Mouse (Mus musculus): ENCODE results near the gene Lrrc29.

Lrrc29 gene

DNA sequence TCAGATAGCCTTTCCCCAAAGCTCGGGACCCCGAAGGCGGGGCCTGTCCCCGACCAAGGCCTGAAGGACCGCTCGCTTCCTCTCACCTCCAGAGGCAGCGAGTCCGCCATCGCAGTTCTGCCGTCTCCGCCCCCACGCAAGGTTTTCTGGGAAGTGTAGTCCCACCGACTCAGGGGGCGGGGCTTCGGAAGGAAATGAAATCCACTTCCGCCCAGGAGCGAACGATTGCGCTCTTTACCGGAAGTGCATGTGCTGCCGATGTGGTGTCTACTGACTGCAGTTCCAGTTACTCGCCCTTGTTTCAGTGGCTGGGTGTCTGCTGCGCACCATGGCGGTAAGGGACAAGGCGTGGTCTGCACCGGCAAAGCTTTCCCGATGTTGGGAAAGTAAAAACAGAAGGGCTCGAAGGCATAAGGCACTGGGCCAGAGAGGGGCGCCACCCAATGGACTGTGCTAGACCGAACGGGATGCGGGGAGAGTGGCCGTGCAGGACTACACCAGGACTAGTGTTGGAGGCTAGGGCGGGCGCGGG is at the start of gene Lrrc29, which contains the start of gene Tmem208:
Gene Lrrc29, minus strand, starts transcription at position 138 of the 532 bp plus-strand sequence.
Gene Tmem208, plus strand, starts transcription at position 214 of the 532 bp plus-strand sequence.
- DNase-seq, result peak; percentile 93 to 98

DNA sequence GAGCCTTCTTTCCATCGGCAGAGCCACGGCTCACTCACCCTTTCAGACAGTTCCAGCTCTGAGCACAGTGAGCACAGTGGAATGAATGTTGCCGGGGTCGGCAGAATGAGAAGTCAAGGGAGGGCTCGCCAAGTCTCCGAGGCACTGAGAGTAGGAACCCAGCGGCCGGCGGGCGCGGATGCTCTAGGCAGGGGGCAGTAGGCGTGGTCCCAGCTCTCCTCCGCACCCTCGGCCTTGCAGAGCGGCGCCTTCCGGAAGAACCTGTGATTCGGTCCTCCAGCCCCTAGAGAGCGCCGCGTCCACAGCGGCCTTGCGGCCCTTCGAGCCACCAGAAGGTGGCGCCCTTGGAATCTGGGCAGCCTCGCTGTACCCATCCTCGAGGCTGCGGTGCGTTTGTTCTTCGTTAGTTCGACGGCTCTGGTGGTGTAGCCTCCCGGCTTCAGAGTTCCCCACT is 48.5 kb upstream of the Lrrc29 start:
- DNase-seq, result peak in 1 of 2 experiments; percentile 10

DNA sequence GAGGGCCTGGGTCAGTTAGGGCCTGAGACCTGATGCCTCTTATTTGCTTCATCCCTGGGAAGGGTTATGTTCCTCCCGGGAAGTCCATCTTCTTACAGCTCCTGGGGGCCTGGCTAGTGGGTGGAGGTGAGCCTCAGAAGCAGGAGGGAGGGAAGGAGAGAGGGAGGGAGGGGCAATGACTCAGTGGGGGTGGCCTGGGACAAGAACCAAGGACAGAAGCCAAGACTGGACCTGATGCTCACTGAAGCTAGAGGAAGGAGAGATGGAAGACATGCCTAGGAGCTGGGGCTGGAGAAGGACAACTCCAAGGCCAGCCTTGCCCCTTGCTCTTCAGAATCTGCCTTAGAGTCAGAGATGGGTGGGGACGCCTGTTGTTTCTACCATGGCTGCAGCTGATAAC is 47.0 kb upstream of the Lrrc29 start, which contains the start of gene Plekhg4:
Gene Plekhg4, plus strand, starts transcription at position 243 of the 400 bp plus-strand sequence.
- no peak for DNase-seq

DNA sequence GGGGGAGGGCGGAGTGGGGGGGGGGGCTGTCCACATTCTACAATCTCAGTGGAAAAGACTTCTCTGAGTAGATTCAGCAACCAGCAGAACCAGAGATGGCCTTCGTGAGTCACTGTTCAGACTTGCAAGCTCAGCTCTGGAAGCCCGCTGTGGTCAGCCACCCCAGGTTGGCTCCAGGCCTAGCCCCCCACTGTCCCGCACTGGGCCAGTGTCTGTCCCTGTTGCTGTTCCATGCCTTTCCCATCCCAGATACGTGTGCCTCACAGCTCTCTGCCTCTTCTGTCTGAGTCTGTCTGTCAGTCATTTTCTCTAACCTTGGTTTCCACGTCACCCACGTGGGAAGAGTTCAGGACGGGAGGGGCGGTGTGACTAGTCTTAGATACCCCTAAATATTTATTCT is 46.4 kb upstream of the Lrrc29 start:
- DNase-seq, result no peak

DNA sequence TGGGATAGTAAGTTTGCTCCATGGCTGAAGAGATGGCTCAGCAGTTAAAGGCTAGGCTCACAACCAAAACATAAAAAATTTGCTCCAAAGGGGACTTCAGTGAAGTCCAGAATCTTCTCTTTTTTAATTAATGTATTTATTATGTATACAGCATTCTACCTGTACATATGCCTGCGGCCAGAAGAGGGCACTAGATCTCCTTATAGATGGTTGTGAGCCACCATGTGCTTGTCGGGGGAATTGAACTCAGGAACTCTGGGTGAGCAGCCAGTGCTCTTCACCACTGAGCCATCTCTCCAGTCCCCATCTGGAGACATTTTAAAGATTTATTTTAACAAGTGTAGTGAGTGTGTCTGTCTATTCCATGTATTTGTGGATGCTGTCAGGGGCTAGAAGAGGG is 41.0 kb upstream of the Lrrc29 start:
- no peak for DNase-seq

DNA sequence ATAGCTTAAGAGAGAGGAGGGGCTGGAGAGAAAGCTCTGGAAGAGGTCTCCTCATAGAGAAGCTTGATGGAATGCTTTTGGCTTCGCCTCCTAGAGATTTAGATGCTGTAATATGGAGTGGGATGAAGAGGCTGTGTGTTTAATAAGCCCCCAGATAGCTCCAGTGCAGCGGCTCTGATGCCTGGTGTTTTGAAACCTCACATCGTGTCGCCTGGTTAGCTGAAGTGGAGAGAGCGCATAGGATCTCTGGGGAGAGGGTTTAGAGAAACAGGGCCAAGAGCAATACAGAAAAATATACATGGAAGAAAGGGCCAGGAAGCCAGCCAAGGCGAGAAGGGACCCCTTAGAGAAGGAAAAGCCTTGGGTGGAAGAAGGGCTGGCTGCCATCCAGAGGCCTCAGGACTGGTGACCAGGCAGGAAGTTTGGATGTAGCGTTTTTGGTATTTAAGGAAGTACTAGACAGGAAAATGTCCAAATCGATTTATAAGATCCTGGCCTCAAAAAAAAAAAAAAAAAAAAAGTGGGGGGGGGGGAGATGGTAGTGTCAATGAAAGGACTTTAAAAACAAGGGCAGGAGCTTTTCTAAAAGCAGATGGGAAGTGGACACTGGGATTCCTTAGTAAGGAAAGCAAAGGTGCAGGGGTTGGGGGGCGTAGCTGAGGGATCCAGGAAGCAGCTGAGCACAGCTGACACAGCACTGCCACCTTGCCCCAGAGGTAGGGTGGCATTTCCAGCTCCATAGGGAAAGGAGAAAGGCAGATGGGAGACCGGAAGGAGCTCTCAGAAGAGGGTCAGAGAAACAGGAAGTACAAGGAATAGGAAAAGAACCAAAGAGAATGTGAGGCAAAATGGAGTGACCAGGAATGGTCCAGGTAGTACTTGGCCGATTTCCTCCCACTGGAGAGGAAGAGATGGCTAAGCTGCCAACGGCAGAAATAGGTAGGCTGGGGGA is 35.9 kb upstream of the Lrrc29 start:
- no peak for DNase-seq

DNA sequence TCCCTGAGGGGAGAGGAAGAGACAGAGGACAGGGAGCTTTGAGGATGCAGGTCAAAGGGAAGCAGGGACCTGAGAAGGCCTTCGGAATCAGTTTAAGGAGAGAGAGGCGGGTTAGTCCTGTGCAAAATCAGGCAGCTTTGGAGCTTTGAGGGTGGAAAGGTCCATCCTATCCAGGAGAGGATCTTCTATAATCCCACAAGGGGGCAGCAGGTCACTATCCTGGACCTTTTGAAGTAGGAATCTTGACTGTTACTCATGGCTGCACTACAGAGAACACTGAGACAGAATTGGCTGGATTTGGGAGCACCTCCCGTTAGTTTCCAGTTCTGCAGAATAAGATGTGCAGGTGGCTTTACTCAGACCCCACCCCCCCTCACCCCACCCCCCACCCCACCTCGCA is 33.6 kb upstream of the Lrrc29 start:
- DNase-seq, result no peak

DNA sequence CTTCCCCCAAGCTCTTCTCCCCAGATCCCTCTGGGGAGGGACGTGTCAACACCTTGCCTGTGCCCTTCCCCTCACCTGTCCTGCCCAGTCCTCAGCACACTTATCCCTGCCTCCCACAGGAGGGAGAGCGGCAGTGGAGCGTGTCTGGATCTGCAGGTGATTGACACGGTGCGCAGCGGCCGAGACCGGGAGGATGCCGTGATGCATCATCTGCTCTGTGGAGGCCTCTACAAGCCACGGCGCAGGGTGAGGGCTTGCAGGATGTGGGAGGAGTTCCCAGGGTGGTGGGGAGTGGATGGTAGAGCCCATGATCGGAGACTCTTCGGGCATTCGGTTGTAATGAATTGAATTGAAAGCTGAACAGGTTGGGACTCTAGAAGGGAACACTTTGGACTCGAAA is 33.1 kb upstream of the Lrrc29 start:
- DNase-seq, result no peak

DNA sequence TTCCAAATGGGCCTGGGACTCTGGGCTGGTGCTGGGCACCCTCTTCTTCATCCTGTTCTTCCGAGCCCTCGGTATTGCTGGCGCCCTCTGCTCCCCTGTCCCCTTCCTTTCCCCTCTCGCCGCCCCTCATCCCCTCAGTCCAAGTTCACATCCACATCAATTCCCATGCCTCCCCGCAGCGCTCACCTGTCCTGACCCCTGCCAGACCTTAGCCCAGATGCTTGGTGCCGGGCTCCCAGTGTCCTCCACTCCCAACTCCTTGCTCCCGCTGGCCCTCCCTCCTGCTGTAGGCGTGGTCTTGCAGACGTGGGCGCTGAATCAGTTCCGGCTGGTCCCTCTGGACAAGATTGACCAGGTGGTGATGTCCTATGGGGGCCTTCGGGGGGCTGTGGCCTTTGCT is 30.6 kb upstream of the Lrrc29 start:
- DNase-seq, result no peak

DNA sequence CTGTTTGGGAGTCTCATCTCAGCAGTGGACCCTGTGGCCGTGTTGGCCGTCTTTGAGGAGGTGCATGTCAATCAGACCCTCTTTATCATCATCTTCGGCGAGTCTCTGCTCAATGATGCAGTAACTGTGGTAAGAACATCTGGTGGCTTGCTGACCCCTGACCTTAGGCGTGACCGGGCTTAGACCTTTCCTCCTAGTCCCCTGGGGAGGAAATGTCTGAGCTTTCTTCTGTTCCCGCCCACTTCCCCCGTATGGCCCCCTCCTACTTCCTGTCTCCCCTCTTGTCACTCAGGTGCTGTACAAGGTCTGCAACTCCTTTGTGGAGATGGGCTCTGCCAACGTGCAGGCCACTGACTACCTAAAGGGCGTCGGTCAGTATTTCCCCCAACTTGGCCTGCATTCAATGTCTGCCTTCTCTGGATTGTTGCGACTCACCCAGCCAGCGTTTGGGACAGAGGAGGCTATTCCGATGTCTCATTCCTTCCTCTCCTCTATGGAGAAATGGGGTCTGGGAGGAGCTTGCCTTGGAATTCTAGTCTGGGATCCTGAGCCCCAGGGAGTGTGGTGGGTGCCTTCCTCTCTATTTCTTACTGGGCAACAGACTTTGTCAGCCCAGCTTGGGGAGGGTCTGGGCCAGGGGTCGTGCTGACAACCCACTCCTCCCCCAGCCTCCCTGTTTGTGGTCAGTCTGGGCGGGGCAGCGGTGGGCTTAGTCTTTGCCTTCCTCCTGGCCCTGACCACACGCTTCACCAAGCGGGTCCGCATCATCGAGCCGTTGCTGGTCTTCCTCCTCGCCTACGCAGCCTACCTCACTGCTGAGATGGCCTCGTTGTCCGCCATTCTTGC is 29.3 kb upstream of the Lrrc29 start:
- DNase-seq, result peak; percentile 41 to 46

DNA sequence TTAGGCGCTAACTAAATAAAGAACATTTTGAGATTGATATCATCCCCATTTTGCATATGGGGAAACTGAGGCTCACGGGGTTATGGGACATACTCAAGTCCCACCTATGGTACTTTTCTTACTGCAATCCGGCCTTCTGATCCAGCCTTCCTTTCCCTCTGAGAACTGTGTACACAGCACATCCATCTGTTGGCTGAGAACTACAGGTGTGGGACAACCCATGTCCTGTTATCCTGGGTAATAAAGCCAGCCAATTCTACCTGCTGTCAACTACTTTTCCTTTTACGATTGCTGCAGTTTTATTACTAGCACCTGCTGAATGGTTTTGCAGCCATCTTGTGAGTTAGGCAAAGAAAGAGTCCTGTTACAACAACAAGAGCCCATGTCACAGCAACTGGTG is 28.5 kb upstream of the Lrrc29 start:
- no peak for DNase-seq

DNA sequence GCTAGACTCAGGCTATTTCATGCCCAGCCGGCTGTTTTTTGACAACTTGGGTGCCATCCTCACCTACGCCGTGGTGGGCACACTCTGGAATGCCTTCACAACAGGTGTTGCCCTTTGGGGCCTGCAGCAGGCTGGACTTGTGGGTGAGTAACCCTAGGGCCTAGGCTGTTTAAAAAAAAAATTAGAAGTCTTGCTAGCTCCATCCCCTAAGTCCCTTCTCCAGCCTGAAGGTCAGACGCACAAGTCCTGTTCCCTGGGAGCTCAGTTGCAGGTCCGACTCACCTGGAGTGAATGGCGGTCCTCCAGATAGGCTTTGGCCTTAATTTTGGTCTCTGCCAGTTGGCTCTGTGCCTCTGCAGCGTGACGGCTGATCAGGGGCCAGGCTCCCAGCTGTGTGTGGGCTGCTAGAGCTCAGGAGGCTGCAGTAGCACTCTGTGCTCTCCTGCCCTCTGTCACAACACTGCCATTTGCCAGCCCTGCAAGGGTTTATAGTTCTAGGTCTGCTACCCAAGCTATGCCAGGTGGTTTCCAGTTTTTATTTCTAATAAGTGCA is 27.6 kb upstream of the Lrrc29 start:
- no peak for DNase-seq

DNA sequence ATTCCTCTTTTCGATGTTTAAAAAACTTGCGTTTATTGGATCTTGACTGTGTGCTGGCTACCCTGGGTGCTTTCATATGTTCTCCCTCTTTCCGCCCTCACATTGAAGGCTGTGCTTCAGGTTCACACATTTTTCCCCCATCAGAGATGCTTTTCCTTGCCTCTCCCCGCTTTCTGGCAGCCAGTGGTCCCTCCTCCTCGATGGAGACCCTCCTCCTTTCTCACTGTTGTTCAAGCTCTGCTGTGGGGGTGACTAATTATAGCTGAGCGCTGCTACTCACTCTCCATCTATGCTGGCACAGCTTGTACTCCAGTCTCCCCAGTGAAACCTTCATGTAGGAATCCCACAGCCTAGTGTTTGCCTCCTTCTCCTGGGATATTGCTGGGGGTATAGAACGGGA is 24.1 kb upstream of the Lrrc29 start:
- DNase-seq, result no peak

DNA sequence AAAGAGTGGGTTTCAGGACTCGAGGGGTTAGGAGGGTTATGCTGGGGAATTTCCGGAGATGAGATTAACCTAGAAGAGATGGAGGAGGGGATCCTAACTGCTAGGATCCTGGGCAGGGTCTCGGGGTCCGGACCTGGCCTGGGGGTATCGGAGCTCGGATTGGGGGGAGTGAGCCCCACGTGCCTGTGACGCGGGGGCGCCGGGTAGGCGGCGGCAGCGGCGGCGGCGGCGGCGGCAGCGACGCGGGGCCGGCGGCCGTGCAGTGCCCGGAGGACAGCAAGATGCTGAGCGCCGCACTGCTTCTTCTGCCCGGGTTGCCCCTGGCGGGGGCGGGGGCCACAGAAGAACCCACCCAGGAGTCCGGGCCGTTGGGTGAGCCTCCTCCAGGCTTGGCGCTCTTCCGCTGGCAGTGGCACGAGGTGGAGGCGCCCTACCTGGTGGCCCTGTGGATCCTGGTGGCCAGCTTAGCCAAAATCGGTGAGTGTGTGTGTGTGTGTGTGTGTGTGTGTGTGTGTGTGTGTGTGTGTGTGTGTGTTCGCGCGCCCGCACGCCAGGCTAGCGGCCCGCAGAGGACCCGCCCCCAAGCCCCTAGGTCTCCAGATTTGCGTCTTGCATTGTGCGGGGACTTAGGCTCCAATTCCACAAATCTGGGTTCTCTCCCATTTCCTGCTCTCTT is 23.2 kb upstream of the Lrrc29 start:
- DNase-seq, result no peak

DNA sequence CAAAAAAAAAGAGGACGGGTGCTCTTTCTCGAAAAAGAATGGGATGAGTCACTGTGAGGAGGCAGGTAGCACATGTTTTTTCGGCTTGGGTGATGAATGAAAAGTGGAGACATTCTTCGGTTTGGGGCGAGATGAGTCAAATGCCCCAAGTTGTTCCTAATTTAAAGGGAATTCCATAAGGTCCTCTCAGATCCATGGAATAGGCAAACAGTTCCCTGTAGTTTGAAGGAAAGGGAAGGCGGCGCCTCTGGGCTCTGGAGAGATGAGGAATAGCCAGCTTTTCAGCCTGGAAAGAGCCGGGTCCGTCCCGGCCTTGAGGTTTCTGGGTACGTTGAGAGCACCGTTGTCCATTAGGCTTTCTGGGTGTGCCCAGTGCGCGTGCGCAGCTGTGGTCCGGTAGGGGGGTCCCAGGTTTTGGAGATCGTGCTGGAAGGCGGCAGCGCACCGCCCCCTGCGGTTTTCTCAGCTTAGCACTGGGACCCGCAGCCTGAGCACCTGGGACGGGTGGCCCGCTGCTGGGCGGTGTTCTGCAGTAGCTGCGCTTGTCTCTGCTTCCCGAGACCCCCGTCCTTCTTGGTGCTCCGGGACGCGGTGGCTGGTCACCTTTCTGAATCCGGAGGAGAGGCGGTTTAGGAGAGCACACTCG is 22.5 kb upstream of the Lrrc29 start, which contains the start of gene Slc9a5:
Gene Slc9a5, plus strand, starts transcription at position 394 of the 646 bp plus-strand sequence.
- DNase-seq, result peak; percentile 29 to 48

DNA sequence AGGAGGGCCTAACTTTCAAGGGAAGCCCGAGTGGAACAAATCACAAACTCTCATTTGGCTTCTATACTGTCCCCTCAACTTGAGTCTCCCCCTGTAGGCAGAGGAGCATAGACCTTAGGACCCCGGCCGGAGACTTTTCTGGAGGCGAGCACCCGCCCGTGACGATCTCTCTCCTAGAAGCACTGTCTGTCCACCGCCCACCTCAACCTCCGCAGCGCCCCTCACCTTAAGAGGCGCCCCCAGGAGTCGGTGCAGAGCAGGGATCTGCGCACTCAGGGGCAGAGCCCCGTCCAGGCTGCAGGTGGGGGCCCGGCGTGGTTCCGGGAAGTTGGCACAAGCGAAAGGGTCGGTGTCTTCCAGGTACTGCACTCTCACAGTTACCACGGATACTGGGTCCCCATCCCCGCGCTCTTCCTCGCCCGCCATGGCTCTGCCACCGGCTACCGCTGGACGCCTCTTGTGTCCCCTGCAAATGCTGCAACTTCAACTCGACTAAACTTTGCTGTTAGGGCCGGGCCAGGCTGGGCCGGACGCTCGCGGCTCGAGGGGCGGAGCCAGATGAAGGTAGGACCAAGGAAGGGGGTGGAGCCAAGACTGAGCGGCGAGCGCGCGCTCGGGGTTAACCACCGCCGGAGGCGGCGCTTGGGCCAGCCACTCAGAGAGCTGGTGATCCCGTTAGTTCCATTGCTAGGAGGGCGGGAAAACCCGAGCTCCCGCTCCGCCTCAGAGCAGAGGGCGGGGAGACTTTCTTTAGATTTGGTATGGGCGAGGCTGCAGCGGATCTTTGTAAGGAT is 21.5 kb upstream of the Lrrc29 start, which contains the start of gene Fhod1:
Gene Fhod1, minus strand, starts transcription at position 526 of the 794 bp plus-strand sequence.
- DNase-seq, result peak; percentile 88 to 90

DNA sequence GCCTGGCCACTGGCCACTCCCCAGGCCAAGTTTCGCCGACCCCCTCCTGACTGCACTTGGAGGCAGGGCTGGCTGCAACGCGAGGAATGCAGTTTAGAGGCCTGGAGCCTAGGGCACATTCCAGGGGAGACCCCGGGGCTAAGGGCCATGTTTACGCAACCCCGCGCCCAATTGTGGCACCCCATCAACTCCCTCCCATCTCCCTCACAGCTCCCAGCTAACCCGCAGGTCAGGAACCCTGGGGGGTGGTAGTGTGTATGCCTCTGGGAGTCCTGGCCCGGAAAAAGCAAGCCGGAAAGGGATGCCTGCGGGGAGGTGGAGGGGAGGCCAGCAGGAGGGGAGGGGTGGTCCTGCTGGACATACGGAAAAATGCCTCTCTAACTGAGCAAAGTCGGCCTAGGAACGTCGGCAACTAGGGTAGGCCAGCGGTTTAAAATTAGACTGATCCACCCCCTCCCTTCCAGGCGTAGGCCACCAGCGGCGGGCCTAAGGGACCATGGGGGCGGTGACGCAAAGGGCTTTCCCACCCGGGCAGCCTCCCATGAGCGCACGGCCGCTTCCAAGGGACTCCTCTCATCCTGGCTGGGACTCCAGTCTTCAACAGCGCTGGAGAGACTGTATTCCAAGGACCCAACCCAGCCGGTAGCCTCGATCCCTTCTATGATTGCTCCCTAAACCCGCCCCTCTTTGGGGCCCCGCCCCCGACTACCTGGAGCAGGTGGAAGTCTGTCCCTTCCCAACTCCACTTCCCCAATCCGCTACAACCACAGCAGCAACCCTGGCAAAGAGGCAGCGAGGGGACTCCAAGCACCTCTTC is 20.7 kb upstream of the Lrrc29 start:
- peak; percentile 32 to 42 for DNase-seq

DNA sequence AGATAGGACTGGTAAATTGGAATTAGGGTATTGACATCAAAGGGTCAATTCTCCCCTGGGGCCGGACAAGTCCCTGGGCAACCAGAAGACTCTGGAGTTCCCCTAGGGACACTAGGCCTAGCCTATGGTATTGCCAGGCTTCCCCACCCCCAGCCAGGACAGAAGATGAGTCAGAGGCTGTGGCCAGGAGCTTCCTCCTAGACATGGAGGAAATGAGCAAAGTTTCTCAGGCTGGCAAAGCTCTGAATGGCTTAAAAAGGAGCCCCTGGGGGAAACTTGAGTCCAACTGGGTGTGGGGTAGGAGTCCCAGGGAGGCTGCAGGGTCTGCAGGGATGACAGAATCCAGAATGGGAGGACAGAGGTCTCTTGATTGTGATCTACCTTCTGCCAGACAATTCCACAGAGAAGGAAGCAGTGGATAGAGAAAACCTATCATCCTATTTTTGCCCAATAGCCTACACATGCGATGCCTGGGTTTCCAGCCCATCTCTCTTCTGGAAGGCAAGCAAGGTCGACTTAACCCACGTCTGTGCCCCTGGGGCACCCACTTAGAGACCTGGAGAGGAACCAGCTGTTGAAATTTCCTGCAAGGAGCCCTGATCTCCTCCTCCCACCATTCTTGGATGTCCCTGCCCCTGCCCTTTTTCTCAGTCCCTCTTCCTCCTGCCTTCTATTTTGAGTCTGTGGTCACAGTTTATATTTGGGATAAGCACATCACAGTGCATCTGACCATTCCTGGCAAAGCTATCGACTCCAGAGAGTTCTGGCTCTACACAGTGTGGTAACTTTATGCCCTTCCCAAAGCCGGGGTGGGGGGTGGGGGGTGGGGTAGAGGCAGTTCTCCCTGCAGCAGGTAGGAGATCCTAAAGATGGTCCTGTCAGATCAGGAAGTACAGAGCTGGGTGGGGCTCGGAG is 19.2 kb upstream of the Lrrc29 start:
- DNase-seq, result no peak

All from spleen, adult 18-20 months (tissue).